Mouse (Mus musculus) urinary bladder, adult 18-20 months (tissue): ENCODE results near the gene Tnni3k.

Experiments used
- DNase-seq, 2 experiments: peaks; one replicate each; pipeline ENCODE4 v3.0.0; 2022; ENCODE audit warnings: low spot score in 2 of 2, mixed read lengths in 2 of 2

Gene Tnni3k

GRCm38 (mm10) chr3:155055231-155055916, at the start of gene Tnni3k:
Gene Tnni3k, minus strand, starts transcription at chr3:155055407.
- DNase-seq = no peak

- DNase-seq = no peak
These were observed 44.1 kb upstream of the Tnni3k start for GRCm38 (mm10) chr3:155099266-155099665.

- DNase-seq = peak; percentile 76 to 82
These were observed 38.1 kb upstream of the Tnni3k start, which contains the start of the genes Fpgt and Lrriq3 for GRCm38 (mm10) chr3:155093116-155093956. Gene Fpgt, minus strand, starts transcription at chr3:155093403. Gene Lrriq3, plus strand, starts transcription at chr3:155093434.

- DNase-seq = no peak
These were observed 36.9 kb upstream of the Tnni3k start for GRCm38 (mm10) chr3:155092081-155092480.

- no peak for DNase-seq
These were observed 22.7 kb upstream of the Tnni3k start for GRCm38 (mm10) chr3:155077908-155078307.

- no peak for DNase-seq
These were observed 4.2 kb upstream of the Tnni3k start for GRCm38 (mm10) chr3:155059449-155059822.

- DNase-seq = no peak
These were observed 3.7 kb upstream of the Tnni3k start for GRCm38 (mm10) chr3:155058800-155059448.

- no peak for DNase-seq
These were observed 2.4 kb upstream of the Tnni3k start for GRCm38 (mm10) chr3:155057566-155057965.

GRCm38 (mm10) chr3:155056606-155057005, 1.4 kb upstream of the Tnni3k start:
- no peak for DNase-seq

GRCm38 (mm10) chr3:155053189-155053588, 2.0 kb downstream of the Tnni3k start:
- DNase-seq = no peak

GRCm38 (mm10) chr3:155052021-155052420, 3.2 kb downstream of the Tnni3k start:
- DNase-seq = no peak

- DNase-seq = no peak
These were observed 16.0 kb downstream of the Tnni3k start for GRCm38 (mm10) chr3:155039012-155039836.

- no peak for DNase-seq
These were observed 20.9 kb downstream of the Tnni3k start for GRCm38 (mm10) chr3:155034323-155034722.

- DNase-seq = no peak
These were observed 25.0 kb downstream of the Tnni3k start for GRCm38 (mm10) chr3:155030200-155030599.

GRCm38 (mm10) chr3:155002781-155003180, 52.4 kb downstream of the Tnni3k start:
- DNase-seq = no peak

- no peak for DNase-seq
These were observed 54.2 kb downstream of the Tnni3k start for GRCm38 (mm10) chr3:155001056-155001455.

- no peak for DNase-seq
These were observed 62.5 kb downstream of the Tnni3k start for GRCm38 (mm10) chr3:154992678-154993077.

GRCm38 (mm10) chr3:154979101-154979500, 76.1 kb downstream of the Tnni3k start:
- DNase-seq = no peak

- no peak for DNase-seq
These were observed 83.6 kb downstream of the Tnni3k start for GRCm38 (mm10) chr3:154971626-154972025.

- no peak for DNase-seq
These were observed 84.2 kb downstream of the Tnni3k start for GRCm38 (mm10) chr3:154970981-154971380.

- no peak for DNase-seq
These were observed 93.9 kb downstream of the Tnni3k start for GRCm38 (mm10) chr3:154961284-154961683.
